Mouse (Mus musculus) limb, embryonic 11.5 days (tissue): ENCODE data around the gene Ogfod2. TPM values are rescaled to one million over a fixed set of nuclear protein-coding genes. Genes with fewer than 3 reads are reported as not detected.
A peak's percentile ranks its signal among the peaks of the same experiment; 100 is the strongest.

Experiments used
- ATAC-seq: fragments of 200-750 bp; cut with Nextera tagmentation; 2 replicates; pipeline ENCODE4 v1.8.0; 2017; ENCODE audit warnings: low read depth; ENCODE audit not compliant: insufficient number of reproducible peaks, low FRiP score, low TSS enrichment
- DNase-seq: peaks from one replicate; pipeline ENCODE4 v3.0.0-alpha.2; 2015; ENCODE audit warnings: low spot score
- H3K27ac ChIP-seq: fragments of 300-500 bp; sonication (generic); replicated peaks from 2 replicates; pipeline ENCODE4 v1.5.1; 2014; ENCODE audit warnings: low read depth, mild to moderate bottlenecking, low read length
- H3K27me3 ChIP-seq: fragments of 300-500 bp; sonication (generic); 2 replicates; pipeline ENCODE4 v1.6.1; 2014; ENCODE audit warnings: mild to moderate bottlenecking, low read length, mixed read lengths; ENCODE audit not compliant: control insufficient read depth, insufficient read depth
- H3K36me3 ChIP-seq: fragments of 300-500 bp; sonication (generic); 2 replicates; pipeline ENCODE4 v1.6.1; 2014; ENCODE audit warnings: mild to moderate bottlenecking, low read length, moderate library complexity, mixed read lengths; ENCODE audit not compliant: control insufficient read depth, insufficient read depth
- H3K4me1 ChIP-seq: fragments of 300-500 bp; sonication (generic); 2 replicates; pipeline ENCODE4 v1.6.1; 2014; ENCODE audit warnings: low read length, mixed read lengths; ENCODE audit not compliant: control insufficient read depth, insufficient read depth
- H3K4me2 ChIP-seq: fragments of 300-500 bp; sonication (generic); 2 replicates; pipeline ENCODE4 v1.6.1; 2014; ENCODE audit warnings: low read depth, mild to moderate bottlenecking, moderate library complexity; ENCODE audit not compliant: severe bottlenecking
- H3K4me3 ChIP-seq: fragments of 300-500 bp; sonication (generic); 2 replicates; pipeline ENCODE4 v1.5.1; 2014; ENCODE audit warnings: low read depth, low read length
- H3K9ac ChIP-seq: fragments of 300-500 bp; sonication (generic); 2 replicates; pipeline ENCODE4 v1.6.1; 2014; ENCODE audit warnings: mild to moderate bottlenecking, low read length
- H3K9me3 ChIP-seq: fragments of 300-500 bp; sonication (generic); 2 replicates; pipeline ENCODE4 v1.6.1; 2016; ENCODE audit warnings: low read length; ENCODE audit not compliant: control insufficient read depth
- WGBS: fragments of 180-500 bp; shearing (Covaris S2); extraction: QIAGEN DNeasy Blood & Tissue Kit; methylation state at CpG from one replicate; pipeline ENCODE4 v1.1.7; 2014; 5-methylcytosine and 5-hydroxymethylcytosine counted together
- polyA plus RNA-seq: library from polyadenylated mRNA; unstranded; fragments of >200 nt; fragmentation: Nextera tagmentation; extraction: Ambion mirVana; gene quantifications from 2 replicates; pipeline ENCODE4 v1.2.1, GENCODE M21; 2014

Gene Ogfod2
- polyA plus RNA-seq, 1 experiment from 2014 or later, result 11.5 TPM

DNA sequence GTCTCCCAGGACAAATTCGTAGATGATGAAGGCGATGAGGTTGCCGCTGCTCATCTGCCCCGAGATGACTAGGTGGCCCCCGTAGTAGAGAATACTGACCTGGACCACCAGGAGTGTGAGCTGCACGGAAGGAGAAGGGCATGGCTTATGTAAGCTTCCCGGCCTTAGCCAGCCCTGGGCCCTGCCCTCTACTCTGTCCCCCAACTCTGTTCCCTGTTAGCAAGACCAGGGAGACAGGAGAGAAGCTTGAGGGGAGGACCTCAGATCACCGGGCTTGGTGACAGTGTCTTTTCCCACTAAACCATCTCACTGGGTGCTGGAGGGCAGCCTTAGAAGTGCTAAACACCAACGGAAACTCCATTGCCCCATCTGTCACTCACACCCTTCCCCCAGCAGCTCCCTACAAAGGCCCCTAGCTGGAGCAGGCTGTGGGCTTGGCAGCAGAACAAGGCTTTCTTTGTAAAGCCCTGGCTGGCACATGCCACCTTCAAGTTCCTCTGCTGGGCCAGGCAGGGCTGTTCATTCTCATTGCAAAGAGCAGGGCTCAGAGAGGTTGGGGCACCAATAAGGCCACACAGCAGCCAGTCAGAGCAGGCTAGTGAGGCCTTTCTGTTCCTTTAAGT lies 33.2 kb upstream of the Ogfod2 start:
- Histone ChIP-seq H3K9me3 (no peaks in the 10 kb centered on the region), H3K9ac (no peak overlapping the region), H3K4me1 (no peaks in the 10 kb centered on the region), H3K4me2 (no peak overlapping the region), H3K4me3 (no peak overlapping the region), H3K27ac (no peak overlapping the region), H3K27me3 (no peaks in the 10 kb centered on the region), H3K36me3 (no peaks in the 10 kb centered on the region)
- WGBS, result 53% methylated on average over 9 of the region's 9 CpGs
- DNase-seq, result no peak
- ATAC-seq, result no peak

DNA sequence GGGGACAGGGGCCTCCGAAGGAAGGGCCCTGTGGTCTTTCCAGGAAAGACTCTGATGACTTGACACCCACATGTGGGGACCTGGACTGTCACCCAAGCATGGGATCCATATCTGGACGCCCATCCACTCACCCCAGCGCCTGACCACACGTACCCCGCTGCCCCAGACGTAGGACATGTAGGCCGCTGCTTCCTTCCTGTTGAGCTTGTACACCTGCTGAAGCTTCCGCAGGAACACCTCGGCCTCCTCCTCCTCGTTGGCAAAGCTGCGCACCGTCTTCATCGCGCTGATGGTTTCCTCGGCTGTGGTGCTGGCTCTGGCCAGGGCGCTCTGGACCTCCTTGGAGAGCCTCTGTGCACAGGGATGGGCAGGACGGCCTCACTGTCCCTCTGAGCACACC lies 32.2 kb upstream of the Ogfod2 start:
- WGBS, result 95% methylated on average over 17 of the region's 17 CpGs
- Histone ChIP-seq H3K9me3 (no peaks in the 10 kb centered on the region), H3K4me1 (no peaks in the 10 kb centered on the region), H3K4me2 (no peak overlapping the region), H3K36me3 (no peaks in the 10 kb centered on the region), H3K27me3 (no peaks in the 10 kb centered on the region), H3K4me3 (no peak overlapping the region), H3K9ac (no peak overlapping the region), H3K27ac (no peak overlapping the region)
- ATAC-seq (no peak), DNase-seq (no peak)

DNA sequence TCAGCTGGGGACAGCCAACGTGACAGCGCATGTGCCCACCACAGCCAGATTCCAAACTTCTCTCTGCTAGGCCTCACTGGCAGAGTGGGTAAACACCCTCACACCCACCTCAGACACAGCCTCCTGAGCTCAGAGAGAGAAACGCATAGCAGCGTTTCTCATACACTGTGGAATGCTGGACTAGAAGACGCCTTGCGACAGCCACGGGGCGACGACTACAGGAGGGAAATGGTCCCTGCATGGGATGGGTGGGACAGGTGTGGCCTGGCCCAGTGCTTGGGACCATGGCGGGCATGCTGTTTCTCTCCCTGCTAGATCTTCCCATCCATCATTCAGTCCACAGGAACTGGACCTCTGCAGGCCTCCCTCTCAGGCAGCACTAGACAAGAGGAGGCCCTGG lies 29.6 kb upstream of the Ogfod2 start:
- H3K27me3 ChIP-seq, result no peaks in the 10 kb centered on the region
- 88% methylated on average over 10 of the region's 10 CpGs for WGBS

DNA sequence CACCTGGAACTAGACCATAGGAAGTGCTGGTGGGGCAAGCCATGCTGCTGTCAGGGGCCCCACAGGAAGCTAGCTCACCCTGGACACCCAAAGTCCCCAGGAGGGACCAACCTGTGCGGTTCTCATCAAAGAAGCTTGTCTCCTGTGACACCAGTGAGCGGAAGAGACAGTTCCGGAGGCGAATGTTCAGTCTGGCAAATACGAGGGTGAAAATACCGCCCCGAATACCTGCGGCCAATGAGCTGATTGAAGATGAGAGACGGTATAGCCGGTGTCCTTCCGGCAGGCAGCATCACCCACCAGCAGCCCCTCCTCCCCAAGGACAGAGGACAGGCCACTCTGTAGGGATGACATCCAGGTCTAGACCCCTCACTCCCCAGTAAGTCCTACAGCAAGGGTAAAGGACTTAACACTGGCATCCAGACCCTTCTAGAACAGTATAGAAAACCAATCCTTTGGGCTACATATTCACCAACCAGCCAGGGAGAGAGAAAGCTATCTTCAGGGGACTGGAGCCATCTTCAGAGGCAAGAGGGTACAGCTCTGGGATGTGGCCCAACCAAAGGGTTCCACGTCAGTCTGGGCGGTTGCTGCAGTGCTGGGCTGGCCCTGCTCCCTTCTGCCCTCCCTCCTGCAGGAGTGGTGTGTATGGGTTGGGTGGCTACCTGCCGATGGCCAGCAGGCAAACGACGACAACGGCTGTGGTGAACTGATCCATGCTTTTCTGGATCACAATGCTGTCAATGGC lies 29.0 kb upstream of the Ogfod2 start:
- Histone ChIP-seq H3K27ac (no peak overlapping the region), H3K9me3 (no peaks in the 10 kb centered on the region), H3K4me3 (no peak overlapping the region), H3K36me3 (no peaks in the 10 kb centered on the region), H3K27me3 (no peaks in the 10 kb centered on the region), H3K4me2 (no peak overlapping the region), H3K9ac (no peak overlapping the region), H3K4me1 (no peaks in the 10 kb centered on the region)
- 91% methylated on average over 17 of the region's 17 CpGs for WGBS
- ATAC-seq (no peak), DNase-seq (no peak)

More for the DNA sequence above, 29.6 kb upstream of the Ogfod2 start:
- H3K27ac ChIP-seq, result no peak overlapping the region
- no peaks in the 10 kb centered on the region for H3K9me3 ChIP-seq
- no peaks in the 10 kb centered on the region for H3K4me1 ChIP-seq
- H3K9ac ChIP-seq, result no peak overlapping the region
- H3K36me3 ChIP-seq, result no peaks in the 10 kb centered on the region
- no peak overlapping the region for H3K4me2 ChIP-seq
- no peak overlapping the region for H3K4me3 ChIP-seq
- ATAC-seq (no peak), DNase-seq (no peak)

DNA sequence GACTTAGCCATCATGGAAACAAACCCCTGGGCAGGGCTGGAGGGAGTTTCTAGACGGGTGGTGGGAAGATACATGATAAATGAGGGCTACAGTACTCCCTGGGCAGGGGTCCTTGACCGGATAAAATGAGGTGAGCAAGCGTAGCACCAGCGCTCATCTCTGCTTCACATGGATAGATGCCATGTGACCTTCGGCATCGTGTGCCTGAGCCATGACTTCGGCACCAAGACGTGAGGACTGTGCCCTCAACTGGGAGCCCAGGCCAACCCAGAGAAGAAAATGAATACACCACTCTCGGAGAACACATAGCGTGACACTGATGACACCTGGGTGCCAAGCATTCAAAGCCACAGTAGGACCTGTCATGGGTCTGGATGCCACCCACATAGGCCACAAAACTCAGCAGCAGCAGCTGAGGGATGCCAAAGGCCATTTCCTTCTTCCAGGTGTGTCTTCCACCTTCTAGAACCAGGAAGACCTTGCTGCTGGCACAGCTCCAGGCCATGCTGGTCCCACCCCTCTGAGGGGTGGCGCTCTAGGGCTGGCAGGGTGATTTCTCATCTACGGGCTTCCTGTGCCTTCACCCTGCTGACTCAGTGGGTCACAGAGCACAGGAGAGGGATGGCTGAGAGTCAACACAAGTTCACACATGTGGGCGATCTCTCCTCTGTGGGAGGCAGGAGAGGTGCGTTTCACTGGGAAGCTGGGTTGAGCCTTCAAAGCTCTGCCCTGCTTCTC lies 28.1 kb upstream of the Ogfod2 start:
- DNase-seq (no peak), ATAC-seq (no peak)
- Histone ChIP-seq H3K36me3 (no peaks in the 10 kb centered on the region), H3K9ac (no peak overlapping the region), H3K9me3 (no peaks in the 10 kb centered on the region), H3K4me3 (no peak overlapping the region), H3K27me3 (no peaks in the 10 kb centered on the region), H3K4me2 (no peak overlapping the region), H3K4me1 (no peaks in the 10 kb centered on the region), H3K27ac (no peak overlapping the region)
- WGBS, result 85% methylated on average over 14 of the region's 14 CpGs

DNA sequence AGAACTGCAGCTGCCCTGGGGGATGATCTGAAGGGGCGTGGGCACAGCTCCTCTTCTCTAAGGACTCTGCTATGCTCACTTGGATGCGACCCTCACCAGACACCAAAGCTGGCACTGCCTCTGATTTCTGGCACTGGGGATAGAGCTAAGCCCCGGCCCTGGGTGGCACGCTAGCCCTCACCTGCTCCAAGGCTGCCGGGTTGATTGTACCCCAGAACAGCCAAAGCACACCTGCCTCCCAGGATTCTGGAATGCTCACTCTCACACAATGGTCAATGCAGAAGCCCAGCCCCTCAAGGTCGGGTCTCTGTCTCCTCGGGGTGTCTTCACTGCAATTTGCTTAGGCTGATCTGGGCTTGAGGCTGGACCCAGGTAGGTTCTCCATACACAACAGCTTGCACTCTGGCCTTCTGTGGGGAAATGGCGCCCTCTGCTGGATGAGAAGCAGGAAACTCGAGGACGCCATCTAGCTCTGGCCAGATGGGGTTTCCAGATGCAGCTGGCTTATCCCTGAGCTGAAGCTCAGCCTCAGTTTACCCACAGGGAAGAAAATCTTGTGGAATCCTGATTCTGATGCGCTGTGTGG lies 27.4 kb upstream of the Ogfod2 start:
- DNase-seq (peak; percentile 88), ATAC-seq (no peak)
- no peak overlapping the region for H3K9ac ChIP-seq

DNA sequence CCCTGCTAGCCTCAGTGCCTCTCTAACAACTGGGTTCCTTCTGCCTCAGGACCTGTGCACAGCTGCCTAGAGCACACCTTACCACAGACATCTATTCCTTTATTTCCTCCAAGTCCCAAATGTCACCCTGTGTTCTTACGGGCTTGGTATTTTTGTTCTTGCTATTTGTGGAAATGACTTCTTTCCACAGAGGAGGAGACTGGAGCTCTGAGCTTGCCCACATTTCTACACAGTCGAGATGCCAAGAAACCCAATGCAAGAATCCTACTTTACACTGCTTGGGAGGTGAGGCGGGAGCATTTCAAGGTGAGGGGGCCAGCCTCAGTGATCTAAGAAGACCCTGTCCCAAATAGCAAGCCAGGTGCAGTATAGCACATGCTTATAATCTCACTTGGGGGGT lies 26.6 kb upstream of the Ogfod2 start:
- Histone ChIP-seq H3K4me1 (no peaks in the 10 kb centered on the region), H3K4me3 (no peak overlapping the region), H3K27ac (no peak overlapping the region), H3K36me3 (no peaks in the 10 kb centered on the region), H3K9ac (no peak overlapping the region), H3K4me2 (no peak overlapping the region), H3K27me3 (no peaks in the 10 kb centered on the region), H3K9me3 (no peaks in the 10 kb centered on the region)
- ATAC-seq, result no peak
- DNase-seq, result no peak
- 86% methylated on average over 3 of the region's 3 CpGs for WGBS

More for the DNA sequence above, 27.4 kb upstream of the Ogfod2 start:
- Histone ChIP-seq H3K27ac (no peak overlapping the region), H3K27me3 (no peaks in the 10 kb centered on the region), H3K9me3 (no peaks in the 10 kb centered on the region), H3K36me3 (no peaks in the 10 kb centered on the region), H3K4me3 (no peak overlapping the region), H3K4me1 (no peaks in the 10 kb centered on the region), H3K4me2 (no peak overlapping the region)
- WGBS, result 42% methylated on average over 11 of the region's 11 CpGs

DNA sequence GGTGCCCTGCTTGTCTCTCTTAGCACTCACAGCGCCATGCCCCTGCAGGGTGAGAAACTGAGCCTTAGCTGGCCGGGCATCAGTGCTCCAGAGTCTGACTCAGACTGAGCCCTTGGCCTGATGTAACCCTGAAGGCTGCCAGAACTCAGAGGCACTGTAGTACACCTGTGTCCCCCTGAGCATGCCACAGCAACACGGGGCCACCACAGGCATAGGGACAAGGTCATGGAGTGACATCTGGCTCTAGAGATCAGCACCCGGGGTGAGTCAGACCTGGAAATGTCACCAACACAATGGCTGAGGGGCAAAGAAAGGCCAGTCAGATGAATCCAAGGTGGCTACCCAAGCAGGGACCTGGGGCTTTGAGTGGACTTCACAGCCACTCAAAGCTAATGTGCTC lies 25.2 kb upstream of the Ogfod2 start:
- Histone ChIP-seq H3K9me3 (no peaks in the 10 kb centered on the region), H3K4me3 (no peak overlapping the region), H3K9ac (no peak overlapping the region), H3K27ac (no peak overlapping the region), H3K36me3 (no peaks in the 10 kb centered on the region), H3K4me2 (no peak overlapping the region), H3K4me1 (no peaks in the 10 kb centered on the region), H3K27me3 (no peaks in the 10 kb centered on the region)
- WGBS, result 88% methylated on average over 4 of the region's 4 CpGs
- ATAC-seq, result no peak
- no peak for DNase-seq
